Mouse (Mus musculus) heart, adult 2 months (tissue): ENCODE measurements around the gene Mef2b.

ENCODE experiments used
- CTCF ChIP-seq: fragments of 200-600 bp; IDR thresholded peaks from 2 replicates; pipeline ENCODE4 v1.8.1; 2022; ENCODE audit warnings: antibody characterized with exemption, mild to moderate bottlenecking, moderate library complexity
- POLR2A ChIP-seq: fragments of 200-500 bp; IDR thresholded peaks from 2 replicates; pipeline ENCODE4 v1.6.1; 2011; ENCODE audit warnings: mild to moderate bottlenecking, low read depth, low read length, control low read depth; ENCODE audit not compliant: insufficient read depth

DNA sequence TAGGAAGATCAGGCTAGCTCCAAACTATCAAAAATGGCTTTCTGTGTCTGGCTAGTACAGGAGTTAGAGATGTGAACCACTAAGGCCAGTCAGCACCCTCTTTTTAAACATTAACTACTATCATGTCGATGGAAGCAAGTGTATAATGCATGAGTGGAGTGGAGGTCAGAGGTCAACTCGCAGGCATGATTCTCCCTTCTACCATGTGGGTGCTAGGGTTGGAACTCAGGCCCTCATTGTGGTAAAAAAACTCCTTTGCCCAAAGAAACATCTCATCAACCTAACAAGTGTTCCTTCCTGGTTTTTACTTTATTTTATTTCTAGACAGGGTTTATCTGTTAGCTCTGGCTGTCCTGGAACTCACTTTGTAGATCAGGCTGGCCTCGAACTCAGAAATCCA, 31.2 kb downstream of the Mef2b start:
- no peak for TF ChIP-seq CTCF
- TF ChIP-seq POLR2A: no peak
